Mouse (Mus musculus) hematopoietic stem cell, adult 5-6 weeks (primary cell): ENCODE measurements at regions not wholly inside any gene's neighbourhood (a gene's known extent, or its start where the extent isn't known, plus 50 kb on each side); places are given as distances from the start of the nearest gene placed in this dataset.
A peak's percentile ranks its signal among the peaks of the same experiment; 100 is the strongest.

ENCODE experiments used
- ATAC-seq, 2 experiments: fragments of 125-278 bp in 1 of 2; replicated peaks in 1 of 2; 2 replicates each; pipeline ENCODE4 v1.8.0; 2016 to 2017; ENCODE audit warnings: inconsistent platforms in 2 of 2, mild to moderate bottlenecking in 2 of 2, moderate number of reproducible peaks in 2 of 2, low read depth in 1 of 2, moderate TSS enrichment in 1 of 2; ENCODE audit not compliant: low FRiP score in 2 of 2, poor library complexity in 2 of 2, severe bottlenecking in 2 of 2, insufficient read depth in 1 of 2, low TSS enrichment in 1 of 2

DNA sequence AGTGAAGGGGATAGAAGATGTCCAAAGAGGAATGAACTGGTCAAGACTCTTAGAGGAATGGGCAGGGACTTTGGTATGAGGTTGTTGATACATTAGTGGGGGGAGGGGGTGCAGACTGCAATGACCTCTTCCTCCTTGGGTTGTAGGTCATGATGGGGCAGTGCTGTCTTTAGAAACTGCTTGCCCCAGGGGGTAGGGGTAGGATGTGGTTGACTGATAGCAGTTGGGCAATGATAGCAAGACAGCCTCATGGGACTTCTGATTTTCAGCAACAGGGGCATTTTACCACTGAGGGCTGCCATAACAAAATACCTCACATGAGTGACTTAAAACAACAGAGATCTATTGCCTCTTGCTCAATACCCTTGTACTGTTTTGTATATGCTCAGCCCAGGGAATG lies 63.5 kb upstream of the 1700017B05Rik start:
- ATAC-seq = peak in 1 of 2 experiments; percentile 45; a peak in 1 of 4 replicates

DNA sequence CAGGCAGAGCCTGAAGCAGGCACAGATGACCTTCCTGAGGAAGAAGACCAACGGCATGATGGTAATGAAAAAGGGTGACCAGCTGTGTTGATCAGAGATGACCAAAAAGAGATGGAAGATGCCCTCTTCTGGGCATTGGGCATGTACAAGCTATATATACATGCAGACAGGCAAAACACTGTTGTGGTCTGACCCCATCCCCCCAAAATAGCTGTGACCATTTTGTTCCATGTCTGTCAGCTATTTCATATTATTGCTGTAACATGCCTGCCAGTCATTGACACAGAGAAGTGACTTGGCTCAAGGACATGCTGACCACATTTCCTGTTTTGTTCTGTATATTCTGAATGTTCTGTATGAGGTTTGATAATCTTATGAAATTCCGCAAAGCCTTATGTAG lies 56.6 kb upstream of the 1700017B05Rik start:
- ATAC-seq = peak in 1 of 2 experiments; percentile 39; a peak in 1 of 4 replicates

DNA sequence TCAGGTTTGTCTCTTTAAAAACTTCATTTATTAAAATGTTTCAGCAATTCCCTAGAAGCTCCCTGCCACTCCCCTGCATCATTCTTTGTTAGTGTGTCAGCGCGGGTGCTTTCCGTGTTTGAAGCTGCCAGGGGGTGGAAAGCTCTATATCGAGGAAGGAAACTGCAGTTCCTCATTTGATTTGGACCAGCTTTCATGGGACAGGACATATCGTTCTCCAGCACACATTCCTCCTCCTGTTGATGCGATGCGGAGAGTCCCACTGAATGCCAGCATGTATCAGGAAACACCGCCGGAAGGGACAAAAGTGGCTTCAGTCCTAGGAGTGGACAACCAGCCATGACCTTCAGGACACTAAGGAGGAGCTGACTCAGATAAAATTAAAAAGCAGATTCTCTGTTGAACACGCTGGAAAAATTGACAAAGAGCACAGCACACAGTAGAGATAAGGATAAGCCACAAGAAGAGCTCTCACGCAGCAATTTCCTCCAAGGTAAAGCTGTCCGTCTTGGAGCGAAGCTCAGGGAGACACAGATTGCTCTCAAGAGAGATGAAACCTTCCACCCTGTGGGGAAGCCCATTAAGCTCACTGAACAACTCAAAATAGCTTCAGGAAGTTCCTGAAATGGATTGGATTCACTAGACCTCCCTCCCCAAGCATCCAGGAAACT lies 55.3 kb upstream of the 1700017B05Rik start:
- ATAC-seq = peak; percentile 65 to 74

DNA sequence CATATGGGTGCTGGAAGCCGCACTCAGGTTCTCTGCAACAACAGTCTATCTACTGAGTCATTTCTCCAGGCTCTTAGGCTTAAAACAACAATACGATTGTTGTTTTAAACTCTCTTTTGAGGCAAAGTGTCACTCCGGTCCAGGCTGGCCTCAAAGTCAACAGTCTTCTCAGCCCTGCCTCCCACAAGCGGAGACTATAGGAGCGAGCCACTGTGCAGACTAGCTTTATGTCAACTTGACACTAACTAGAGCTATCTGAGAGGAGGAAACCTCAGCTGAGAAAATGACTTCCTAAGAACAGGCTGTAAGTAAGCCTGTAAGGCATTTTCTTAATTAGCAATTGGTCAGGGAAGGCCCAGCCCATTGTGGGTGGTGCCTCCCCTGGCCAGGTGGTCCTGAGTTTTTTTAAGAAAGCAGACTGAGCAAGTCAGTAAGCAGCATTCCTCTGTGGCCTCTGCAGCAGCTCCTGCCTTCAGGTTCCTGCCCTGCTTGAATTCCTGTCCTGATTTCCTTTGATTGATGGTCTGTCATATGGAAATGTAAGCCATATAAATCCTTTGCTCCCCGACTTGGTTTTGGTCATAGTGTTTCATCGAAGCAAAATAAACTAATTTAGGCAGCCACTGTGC lies 52.7 kb upstream of the 1700017B05Rik start:
- ATAC-seq = no peak

DNA sequence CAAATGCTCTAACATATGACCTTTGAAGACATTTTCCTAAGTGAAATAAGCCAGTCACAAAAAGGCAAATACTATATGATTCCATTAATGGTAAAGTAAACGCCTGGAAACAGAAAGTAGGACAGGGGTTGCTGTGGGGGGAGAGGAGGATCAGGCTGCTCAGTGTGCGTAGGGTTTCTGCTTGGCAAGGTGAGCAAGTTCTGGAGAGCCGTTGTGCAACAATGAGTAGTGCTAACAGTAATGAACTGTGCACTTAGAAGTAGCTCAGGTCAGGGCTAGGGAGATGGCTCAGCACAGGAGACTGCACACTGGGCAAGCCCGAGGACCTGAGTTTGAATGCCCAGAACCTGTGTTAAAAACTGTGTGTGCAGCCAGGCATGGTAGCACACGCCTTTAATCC lies 51.5 kb upstream of the 1700017B05Rik start:
- ATAC-seq = no peak

DNA sequence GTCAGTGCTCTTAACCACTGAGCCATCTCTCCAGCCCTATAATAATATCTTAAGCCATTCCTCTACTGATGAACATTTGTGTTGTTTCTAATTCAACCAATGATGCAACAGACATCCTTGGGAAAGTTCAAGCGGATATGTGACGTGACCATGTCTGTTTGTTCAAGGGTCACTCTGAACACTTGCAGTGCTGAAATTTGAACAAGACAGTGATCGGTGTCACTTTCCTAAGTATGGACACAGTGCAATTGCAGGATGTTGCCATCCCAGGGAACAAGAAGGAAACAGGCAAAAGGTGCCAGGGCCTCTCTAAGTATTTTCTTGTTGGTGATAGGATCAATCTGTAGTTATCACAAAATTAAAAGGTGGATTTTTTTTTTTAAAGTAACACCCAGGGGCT lies 50.1 kb upstream of the 1700017B05Rik start:
- ATAC-seq = no peak
